Mouse (Mus musculus): Measurements from ENCODE around the gene Nr5a1. TPM values are rescaled to one million over a fixed set of nuclear protein-coding genes. Genes with fewer than 3 reads are reported as not detected.

The Nr5a1 gene
- polyA plus RNA-seq, 1 experiment, result 0.05 TPM

DNA sequence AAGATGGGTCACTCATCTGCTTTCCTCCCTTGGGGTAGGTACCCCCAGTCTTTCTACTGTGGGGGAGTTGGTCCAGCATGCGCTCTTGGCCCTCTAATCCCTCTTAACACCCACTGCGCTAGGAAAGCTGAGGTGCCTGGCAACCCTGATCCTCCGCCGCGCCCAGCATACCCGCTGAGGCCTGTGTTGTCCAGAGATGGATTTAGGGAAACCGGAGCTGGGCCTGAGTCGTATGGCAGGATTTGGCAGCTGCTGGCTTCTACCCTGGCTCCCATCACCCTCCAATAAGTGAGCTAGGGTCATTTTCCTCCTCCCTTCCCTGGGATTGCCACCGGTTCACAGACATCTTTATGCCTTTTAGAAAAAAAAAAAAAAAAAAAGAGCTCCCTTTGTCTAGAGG is 18.6 kb downstream of the Nr5a1 start:
- TF ChIP-seq MYOD1 (IDR thresholded peaks at IDR 0.05; ENCODE audit: control insufficient read depth in 1 of 3, insufficient read length in 2 of 3, low read depth in 2 of 3), result no peak
- TF ChIP-seq POLR2AphosphoS2 (IDR thresholded peaks at IDR 0.05; ENCODE audit: insufficient read length, low read depth), result no peak
- no peak for TF ChIP-seq TCF12 (IDR thresholded peaks at IDR 0.05; ENCODE audit: insufficient read depth, poor library complexity, severe bottlenecking)
- no peak for TF ChIP-seq SRF (IDR thresholded peaks at IDR 0.05; ENCODE audit: control insufficient read depth, insufficient read length, low read depth)
- no peak for TF ChIP-seq MYOG (IDR thresholded peaks at IDR 0.05; ENCODE audit: control insufficient read depth in 1 of 3, insufficient read depth in 1 of 3, insufficient read length in 2 of 3, low read depth in 2 of 3)
- TF ChIP-seq USF1 (IDR thresholded peaks at IDR 0.05; ENCODE audit: low read depth), result no peak
- no peak for TF ChIP-seq CEBPB (IDR thresholded peaks at IDR 0.05; ENCODE audit: insufficient read depth, poor library complexity, severe bottlenecking)
- TF ChIP-seq POLR2A (IDR thresholded peaks at IDR 0.05; ENCODE audit: insufficient read length, low read depth), result no peak
- TF ChIP-seq REST (IDR thresholded peaks at IDR 0.05; ENCODE audit: insufficient read depth, insufficient read length), result no peak
- TF ChIP-seq MAX (IDR thresholded peaks at IDR 0.05; ENCODE audit: low read depth), result no peak
- no peak for TF ChIP-seq E2F4 (IDR thresholded peaks at IDR 0.05; ENCODE audit: insufficient read depth)
- H3K27me3 ChIP-seq (ENCODE audit: control insufficient read depth, insufficient read depth, insufficient read length), result peaks cover 30% of the 10 kb centered on the region
- H3K36me3 ChIP-seq (ENCODE audit: control insufficient read depth, insufficient read depth), result no peaks in the 10 kb centered on the region

DNA sequence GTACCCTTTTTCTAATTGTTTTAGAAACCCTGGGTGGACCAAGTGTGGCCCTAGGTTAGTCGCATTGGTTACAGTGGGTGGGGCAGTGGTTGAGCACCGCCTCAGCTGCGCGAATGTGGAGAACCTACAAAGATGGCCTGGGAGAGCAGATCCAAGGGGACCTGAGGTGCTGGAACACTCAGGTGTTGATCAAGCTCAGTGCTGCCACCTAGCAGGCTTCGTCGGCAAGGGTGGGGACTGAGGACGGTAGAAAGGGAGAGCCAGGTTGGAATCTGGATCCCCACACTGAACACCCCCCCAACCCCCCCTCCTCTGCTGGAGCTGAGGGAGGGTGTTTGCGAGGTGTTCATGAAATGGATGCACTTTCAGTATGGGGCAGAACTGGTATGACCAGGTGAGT is 22.8 kb downstream of the Nr5a1 start:
- TF ChIP-seq E2F4 (IDR thresholded peaks at IDR 0.05; ENCODE audit: insufficient read depth), result no peak
- TF ChIP-seq MYOD1 (IDR thresholded peaks at IDR 0.05; ENCODE audit: control insufficient read depth in 1 of 3, insufficient read length in 2 of 3, low read depth in 2 of 3), result no peak
- Histone ChIP-seq H3K79me2 (ENCODE audit: control insufficient read depth, insufficient read depth) (no peaks in the 10 kb centered on the region), H3ac (ENCODE audit: control insufficient read depth, insufficient read length) (no peak overlapping the region), H3K27me3 (ENCODE audit: control insufficient read depth, insufficient read depth, insufficient read length) (peaks cover 16% of the 10 kb centered on the region), H3K4me3 (no peak overlapping the region), H3K4me2 (ENCODE audit: low read depth) (no peak overlapping the region), H3K36me3 (ENCODE audit: control insufficient read depth, insufficient read depth) (no peaks in the 10 kb centered on the region)

More for the DNA sequence above, 18.6 kb downstream of the Nr5a1 start:
- no peak overlapping the region for H3K4me3 ChIP-seq
- H3K79me2 ChIP-seq (ENCODE audit: control insufficient read depth, insufficient read depth), result no peaks in the 10 kb centered on the region
- H3ac ChIP-seq (ENCODE audit: control insufficient read depth, insufficient read length), result no peak overlapping the region
- H3K4me2 ChIP-seq (ENCODE audit: low read depth), result no peak overlapping the region

DNA sequence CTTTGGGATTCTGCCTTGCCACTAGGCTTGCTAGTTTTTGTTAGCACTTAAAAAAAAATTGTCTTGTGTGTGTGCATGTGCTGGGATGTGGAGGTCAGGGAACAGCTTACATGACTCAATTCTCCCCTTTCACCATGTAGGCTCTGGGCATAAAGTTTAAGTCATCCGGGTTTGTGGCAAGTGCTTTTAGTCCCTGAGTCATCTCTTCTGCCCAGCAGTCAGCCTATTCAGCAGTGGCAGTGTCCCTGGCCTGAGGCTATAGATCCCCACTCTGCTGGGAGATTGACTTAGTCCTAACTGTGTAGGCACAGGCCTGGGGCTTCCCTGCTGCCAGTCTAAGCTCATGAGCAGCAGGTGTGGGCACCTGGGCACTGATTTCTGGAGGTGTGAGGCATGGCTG is 24.5 kb downstream of the Nr5a1 start:
- TF ChIP-seq REST (IDR thresholded peaks at IDR 0.05; ENCODE audit: insufficient read depth, insufficient read length) (no peak), POLR2AphosphoS2 (IDR thresholded peaks at IDR 0.05; ENCODE audit: insufficient read length, low read depth) (no peak), SRF (IDR thresholded peaks at IDR 0.05; ENCODE audit: control insufficient read depth, insufficient read length, low read depth) (no peak), CEBPB (IDR thresholded peaks at IDR 0.05; ENCODE audit: insufficient read depth, poor library complexity, severe bottlenecking) (no peak), MAX (IDR thresholded peaks at IDR 0.05; ENCODE audit: low read depth) (no peak), POLR2A (IDR thresholded peaks at IDR 0.05; ENCODE audit: insufficient read length, low read depth) (no peak), TCF3 (IDR thresholded peaks at IDR 0.05; ENCODE audit: insufficient read length, low read depth) (no peak), E2F4 (IDR thresholded peaks at IDR 0.05; ENCODE audit: insufficient read depth) (no peak), USF1 (IDR thresholded peaks at IDR 0.05; ENCODE audit: low read depth) (no peak)
- no peaks in the 10 kb centered on the region for H3K79me2 ChIP-seq (ENCODE audit: control insufficient read depth, insufficient read depth)
- H3K27me3 ChIP-seq (ENCODE audit: control insufficient read depth, insufficient read depth, insufficient read length), result no peaks in the 10 kb centered on the region
- H3K4me3 ChIP-seq, result no peak overlapping the region
- H3K36me3 ChIP-seq (ENCODE audit: control insufficient read depth, insufficient read depth), result no peaks in the 10 kb centered on the region
- H3ac ChIP-seq (ENCODE audit: control insufficient read depth, insufficient read length), result no peak overlapping the region
- peak overlapping the region; percentile 56 for H3K4me2 ChIP-seq (ENCODE audit: low read depth)

DNA sequence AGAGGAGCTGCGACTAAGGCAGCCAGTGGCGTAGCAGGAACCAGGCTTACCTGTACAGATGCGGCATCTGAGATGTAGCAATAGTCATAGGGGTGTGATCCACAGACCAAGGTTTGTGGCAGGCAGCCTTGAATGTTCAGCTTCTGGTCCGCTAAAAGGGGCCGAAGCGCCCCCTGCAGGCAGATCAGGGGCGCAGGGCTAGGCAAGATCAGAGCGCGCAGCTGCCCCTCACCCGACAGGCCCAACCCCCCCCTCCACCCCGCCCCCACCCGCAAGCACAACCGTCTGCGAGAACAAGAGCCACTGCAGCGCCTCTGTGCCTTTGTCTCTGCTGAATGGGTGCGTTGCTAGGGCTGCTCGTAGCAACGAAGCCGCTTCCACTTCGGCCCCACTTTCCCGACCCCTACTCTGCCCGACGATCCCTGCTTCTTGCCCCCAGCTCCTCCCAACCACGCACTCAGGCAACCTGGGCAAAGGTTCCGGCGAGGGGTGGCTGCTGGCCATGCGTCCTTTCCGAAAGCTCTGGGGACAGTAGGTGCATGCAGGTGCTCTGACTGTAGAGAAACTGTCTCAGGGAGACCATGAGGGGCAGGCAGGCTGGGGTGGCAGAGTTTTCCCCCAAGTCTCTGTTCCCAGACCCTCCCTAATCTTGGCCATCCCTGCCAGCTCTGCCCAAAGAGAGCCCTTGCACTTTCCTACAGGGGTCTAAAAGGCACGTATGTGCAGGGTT is 25.4 kb downstream of the Nr5a1 start:
- H3K4me3 ChIP-seq, result no peak overlapping the region
- no peak for TF ChIP-seq MAX (IDR thresholded peaks at IDR 0.05; ENCODE audit: low read depth)
- TF ChIP-seq MYOD1 (IDR thresholded peaks at IDR 0.05; ENCODE audit: control insufficient read depth in 1 of 3, insufficient read length in 2 of 3, low read depth in 2 of 3), result no peak
- TF ChIP-seq USF1 (IDR thresholded peaks at IDR 0.05; ENCODE audit: low read depth), result no peak
- TF ChIP-seq E2F4 (IDR thresholded peaks at IDR 0.05; ENCODE audit: insufficient read depth), result no peak
- no peak for TF ChIP-seq POLR2A (IDR thresholded peaks at IDR 0.05; ENCODE audit: insufficient read length, low read depth)
- no peak for TF ChIP-seq TCF12 (IDR thresholded peaks at IDR 0.05; ENCODE audit: insufficient read depth, poor library complexity, severe bottlenecking)
- TF ChIP-seq POLR2AphosphoS2 (IDR thresholded peaks at IDR 0.05; ENCODE audit: insufficient read length, low read depth), result no peak
- TF ChIP-seq SRF (IDR thresholded peaks at IDR 0.05; ENCODE audit: control insufficient read depth, insufficient read length, low read depth), result no peak
- no peak for TF ChIP-seq REST (IDR thresholded peaks at IDR 0.05; ENCODE audit: insufficient read depth, insufficient read length)
- no peak for TF ChIP-seq TCF3 (IDR thresholded peaks at IDR 0.05; ENCODE audit: insufficient read length, low read depth)
- TF ChIP-seq CEBPB (IDR thresholded peaks at IDR 0.05; ENCODE audit: insufficient read depth, poor library complexity, severe bottlenecking), result no peak
- no peak for TF ChIP-seq MYOG (IDR thresholded peaks at IDR 0.05; ENCODE audit: control insufficient read depth in 1 of 3, insufficient read depth in 1 of 3, insufficient read length in 2 of 3, low read depth in 2 of 3)

GRCm38 (mm10) chr2:38685746-38686145 is 28.6 kb downstream of the Nr5a1 start:
- no peaks in the 10 kb centered on the region for H3K79me2 ChIP-seq (ENCODE audit: control insufficient read depth, insufficient read depth)
- H3K4me2 ChIP-seq (ENCODE audit: low read depth), result no peak overlapping the region
- no peak overlapping the region for H3ac ChIP-seq (ENCODE audit: control insufficient read depth, insufficient read length)
- H3K36me3 ChIP-seq (ENCODE audit: control insufficient read depth, insufficient read depth), result no peaks in the 10 kb centered on the region
- no peak for TF ChIP-seq POLR2AphosphoS2 (IDR thresholded peaks at IDR 0.05; ENCODE audit: insufficient read length, low read depth)
- no peak for TF ChIP-seq MYOG (IDR thresholded peaks at IDR 0.05; ENCODE audit: control insufficient read depth in 1 of 3, insufficient read depth in 1 of 3, insufficient read length in 2 of 3, low read depth in 2 of 3)
- no peak for TF ChIP-seq SRF (IDR thresholded peaks at IDR 0.05; ENCODE audit: control insufficient read depth, insufficient read length, low read depth)
- no peak for TF ChIP-seq TCF12 (IDR thresholded peaks at IDR 0.05; ENCODE audit: insufficient read depth, poor library complexity, severe bottlenecking)
- no peak for TF ChIP-seq POLR2A (IDR thresholded peaks at IDR 0.05; ENCODE audit: insufficient read length, low read depth)
- no peak for TF ChIP-seq MYOD1 (IDR thresholded peaks at IDR 0.05; ENCODE audit: control insufficient read depth in 1 of 3, insufficient read length in 2 of 3, low read depth in 2 of 3)
- TF ChIP-seq E2F4 (IDR thresholded peaks at IDR 0.05; ENCODE audit: insufficient read depth), result no peak
- no peak for TF ChIP-seq MAX (IDR thresholded peaks at IDR 0.05; ENCODE audit: low read depth)
- TF ChIP-seq REST (IDR thresholded peaks at IDR 0.05; ENCODE audit: insufficient read depth, insufficient read length), result no peak
- no peak for TF ChIP-seq TCF3 (IDR thresholded peaks at IDR 0.05; ENCODE audit: insufficient read length, low read depth)
- no peaks in the 10 kb centered on the region for H3K27me3 ChIP-seq (ENCODE audit: control insufficient read depth, insufficient read depth, insufficient read length)
- no peak overlapping the region for H3K4me3 ChIP-seq

More for the DNA sequence above, 25.4 kb downstream of the Nr5a1 start:
- no peaks in the 10 kb centered on the region for H3K79me2 ChIP-seq (ENCODE audit: control insufficient read depth, insufficient read depth)
- H3ac ChIP-seq (ENCODE audit: control insufficient read depth, insufficient read length), result no peak overlapping the region
- H3K27me3 ChIP-seq (ENCODE audit: control insufficient read depth, insufficient read depth, insufficient read length), result no peaks in the 10 kb centered on the region
- peak overlapping the region; percentile 56 for H3K4me2 ChIP-seq (ENCODE audit: low read depth)
- no peaks in the 10 kb centered on the region for H3K36me3 ChIP-seq (ENCODE audit: control insufficient read depth, insufficient read depth)
